Mouse (Mus musculus) thymus, postnatal 36 days (tissue): ENCODE results near the gene Gng8.
A peak's percentile ranks its signal among the peaks of the same experiment; 100 is the strongest.

Source experiments
- DNase-seq, 2 experiments: peaks; one replicate each; pipeline ENCODE4 v3.0.0; 2022; ENCODE audit warnings: mixed read lengths in 2 of 2

Gng8 gene

DNA sequence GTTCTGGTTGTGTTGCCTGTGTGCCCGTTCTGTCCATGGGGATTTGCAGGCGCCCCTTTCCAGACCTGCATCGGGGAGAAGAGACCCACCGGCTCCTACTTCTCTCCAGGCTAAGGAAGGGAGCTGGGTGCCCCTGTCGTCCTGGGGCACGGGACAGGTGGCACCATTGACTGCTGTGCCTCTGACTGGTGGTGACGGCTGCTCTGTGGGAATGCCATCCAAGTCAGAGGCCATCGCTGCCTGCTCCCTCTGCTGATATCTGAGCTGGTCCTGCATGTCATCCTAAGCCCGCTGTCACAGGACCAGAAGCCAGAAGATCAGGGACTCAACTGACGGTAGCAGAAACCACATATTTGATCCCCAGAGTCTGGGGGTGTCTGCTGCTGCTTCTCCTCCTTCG is 17.3 kb downstream of the Gng8 start:
- DNase-seq = no peak

DNA sequence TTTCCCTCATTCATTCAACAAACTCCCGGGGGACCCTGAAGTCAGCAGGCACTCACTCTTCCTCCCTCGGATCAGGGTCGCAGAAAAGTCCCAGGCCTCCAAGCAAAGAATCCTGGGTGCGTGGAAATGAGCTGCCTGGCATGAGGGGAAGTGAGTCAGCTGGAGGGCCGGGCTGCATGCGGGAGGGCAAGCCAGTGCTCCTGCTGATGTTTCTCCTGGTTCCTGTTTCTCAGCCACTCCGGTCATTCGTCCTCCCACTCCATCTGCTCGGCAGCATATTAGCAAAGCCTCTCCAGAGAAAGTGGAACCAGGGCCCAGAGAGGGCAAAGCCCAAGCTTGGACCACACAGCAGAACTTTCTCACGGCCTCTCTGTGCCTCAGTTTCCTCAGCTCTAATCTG is 18.3 kb downstream of the Gng8 start:
- DNase-seq = no peak

DNA sequence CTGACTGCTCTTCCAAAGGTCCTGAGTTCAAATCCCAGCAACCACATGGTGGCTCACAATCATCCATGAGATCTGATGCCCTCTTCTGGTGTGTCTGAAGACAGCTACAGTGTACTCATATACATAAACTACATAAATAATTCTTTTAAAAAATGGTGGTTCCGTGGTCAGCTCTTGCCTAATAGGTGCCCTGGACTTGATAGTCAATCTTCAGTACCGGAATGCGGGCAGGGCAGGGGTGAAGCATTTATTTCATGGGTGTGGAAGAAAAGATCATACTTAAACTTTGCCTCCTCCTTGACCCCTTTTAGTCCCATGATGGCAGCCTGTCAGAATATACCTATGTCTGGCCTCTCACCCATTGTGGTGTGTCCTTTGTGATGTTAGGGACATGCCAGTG is 20.3 kb downstream of the Gng8 start:
- no peak for DNase-seq

DNA sequence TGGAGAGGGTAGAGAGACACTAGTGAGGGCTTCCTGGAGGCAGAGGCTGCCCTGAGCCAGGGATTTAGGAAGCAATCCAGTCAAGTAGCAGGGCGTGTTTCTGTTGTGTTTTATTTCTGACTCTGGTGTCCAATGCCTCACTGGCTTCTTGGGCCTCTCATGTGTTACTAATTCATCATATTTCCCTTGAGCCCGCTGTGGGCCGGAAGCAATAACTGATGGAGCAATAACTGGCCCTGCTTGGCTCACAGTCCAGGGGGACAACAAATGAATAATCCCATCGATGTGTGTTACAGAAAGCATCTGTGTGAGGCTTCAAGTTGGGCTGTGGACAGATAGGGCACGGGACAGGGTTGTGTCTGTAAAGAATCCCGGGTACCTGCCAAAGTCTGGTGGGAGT is 20.8 kb downstream of the Gng8 start:
- no peak for DNase-seq

DNA sequence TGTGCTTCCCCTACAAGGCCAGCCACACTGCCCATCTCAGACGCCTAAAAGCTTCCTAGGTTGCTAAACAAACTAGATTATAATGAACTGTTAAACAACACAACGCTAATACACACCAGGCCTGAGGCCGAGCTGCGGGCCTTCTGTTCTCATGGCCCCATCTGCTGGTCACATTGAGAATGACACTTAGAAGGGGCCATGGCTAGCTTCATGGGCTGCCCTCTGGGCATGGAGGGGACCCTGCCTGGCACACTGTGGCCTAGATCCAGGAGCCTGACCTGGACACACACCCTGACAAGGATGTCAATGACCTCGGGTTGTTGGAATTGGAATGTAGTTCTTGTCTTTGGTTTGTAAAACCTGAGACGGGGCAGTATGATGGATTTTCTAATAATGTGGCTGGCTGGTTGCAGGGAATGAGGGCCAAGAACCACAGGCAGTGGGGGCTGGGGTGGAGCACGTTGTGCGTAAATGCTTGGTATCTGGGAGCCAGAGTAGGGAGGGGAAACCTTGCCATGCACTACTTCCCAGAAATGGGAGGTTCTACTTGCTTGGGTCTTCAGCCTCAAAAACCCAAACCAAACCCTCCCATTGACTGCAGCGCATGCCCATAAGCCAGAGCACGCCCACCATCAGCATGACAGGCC is 22.3 kb downstream of the Gng8 start:
- DNase-seq = peak; percentile 64 to 69

DNA sequence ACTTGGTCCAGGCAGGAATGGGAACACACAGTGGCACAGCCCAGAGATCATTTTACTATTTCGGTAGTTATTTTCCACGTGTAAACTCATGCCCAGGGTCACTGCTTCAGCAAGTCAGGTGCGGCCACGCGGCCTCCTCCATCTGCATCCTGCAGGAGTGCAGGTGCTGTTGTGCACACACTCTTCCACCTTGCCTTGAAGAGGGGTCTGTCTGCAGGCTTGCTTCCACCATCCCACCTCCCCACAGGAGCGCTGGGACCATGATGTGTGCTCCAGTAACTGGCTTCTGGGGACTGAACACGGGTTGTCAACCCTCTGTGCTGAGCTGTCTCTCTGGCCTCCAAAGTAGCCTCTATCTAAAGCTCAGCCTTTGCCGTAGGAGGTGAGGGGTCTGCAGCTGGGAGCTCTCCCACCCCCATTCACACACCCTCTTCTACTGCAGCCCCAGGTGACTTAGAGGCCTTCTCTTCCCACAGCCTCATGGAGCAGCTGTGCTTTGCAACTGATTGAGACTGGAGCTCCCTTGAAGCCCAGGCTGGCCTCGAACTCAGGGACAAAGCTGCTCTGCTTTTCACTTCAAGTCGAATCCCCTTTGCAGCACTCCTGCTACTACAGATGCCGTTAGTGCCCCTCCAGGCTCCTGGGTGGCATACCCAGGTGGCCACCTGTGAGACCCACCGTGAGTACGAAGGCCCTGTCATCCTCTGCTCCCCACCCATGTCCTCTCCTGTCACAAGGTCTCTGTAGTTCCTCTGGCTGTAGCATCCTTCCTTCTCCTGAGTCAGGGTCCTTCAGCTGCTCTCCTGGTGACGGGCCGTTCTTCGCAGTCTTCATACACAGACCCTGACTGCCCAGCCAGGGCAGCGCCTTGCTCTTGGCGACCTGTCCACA is 23.1 kb downstream of the Gng8 start:
- no peak for DNase-seq

DNA sequence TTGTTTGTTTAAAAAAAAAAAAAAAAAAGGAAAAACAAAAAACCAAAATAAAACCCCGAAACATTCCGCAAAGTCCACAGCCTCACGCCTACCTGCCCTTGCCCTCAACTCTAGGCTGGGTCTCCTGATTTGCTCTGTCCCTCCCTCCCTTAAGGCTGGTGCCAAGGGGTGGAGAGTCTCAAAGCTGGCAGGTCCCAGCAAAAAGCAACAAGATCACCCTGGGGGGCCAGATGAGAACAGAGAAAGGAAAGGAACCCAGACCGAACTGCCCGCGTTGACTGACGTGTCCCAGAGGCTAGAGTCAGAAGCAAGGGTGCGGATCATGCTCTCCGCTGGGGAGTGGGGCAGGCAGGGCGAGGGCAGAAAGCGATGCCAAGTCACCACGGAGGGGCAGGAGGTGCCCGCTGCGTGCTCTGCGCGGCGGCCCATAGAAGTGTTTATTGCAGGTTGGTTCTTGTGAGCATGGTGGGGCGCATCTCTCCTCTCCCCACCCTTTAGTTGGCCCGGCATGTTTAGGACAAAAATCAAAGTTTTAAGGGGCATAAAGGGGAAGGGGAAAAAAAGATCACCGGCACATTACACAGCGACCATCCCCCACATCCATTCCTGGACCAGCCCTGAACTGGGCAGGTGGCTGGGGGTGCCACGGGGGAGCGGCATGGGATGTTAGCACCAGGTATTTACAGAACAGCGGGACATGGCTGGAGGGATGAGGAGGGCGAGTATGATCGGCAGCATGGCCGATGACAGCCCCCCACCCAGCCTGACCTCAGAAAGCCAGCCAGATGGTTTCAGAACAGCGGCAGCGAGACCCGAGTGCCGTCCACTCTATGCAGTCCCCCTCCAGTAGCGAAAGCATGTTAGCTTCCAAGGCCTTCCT is 24.1 kb downstream of the Gng8 start:
- DNase-seq = no peak

DNA sequence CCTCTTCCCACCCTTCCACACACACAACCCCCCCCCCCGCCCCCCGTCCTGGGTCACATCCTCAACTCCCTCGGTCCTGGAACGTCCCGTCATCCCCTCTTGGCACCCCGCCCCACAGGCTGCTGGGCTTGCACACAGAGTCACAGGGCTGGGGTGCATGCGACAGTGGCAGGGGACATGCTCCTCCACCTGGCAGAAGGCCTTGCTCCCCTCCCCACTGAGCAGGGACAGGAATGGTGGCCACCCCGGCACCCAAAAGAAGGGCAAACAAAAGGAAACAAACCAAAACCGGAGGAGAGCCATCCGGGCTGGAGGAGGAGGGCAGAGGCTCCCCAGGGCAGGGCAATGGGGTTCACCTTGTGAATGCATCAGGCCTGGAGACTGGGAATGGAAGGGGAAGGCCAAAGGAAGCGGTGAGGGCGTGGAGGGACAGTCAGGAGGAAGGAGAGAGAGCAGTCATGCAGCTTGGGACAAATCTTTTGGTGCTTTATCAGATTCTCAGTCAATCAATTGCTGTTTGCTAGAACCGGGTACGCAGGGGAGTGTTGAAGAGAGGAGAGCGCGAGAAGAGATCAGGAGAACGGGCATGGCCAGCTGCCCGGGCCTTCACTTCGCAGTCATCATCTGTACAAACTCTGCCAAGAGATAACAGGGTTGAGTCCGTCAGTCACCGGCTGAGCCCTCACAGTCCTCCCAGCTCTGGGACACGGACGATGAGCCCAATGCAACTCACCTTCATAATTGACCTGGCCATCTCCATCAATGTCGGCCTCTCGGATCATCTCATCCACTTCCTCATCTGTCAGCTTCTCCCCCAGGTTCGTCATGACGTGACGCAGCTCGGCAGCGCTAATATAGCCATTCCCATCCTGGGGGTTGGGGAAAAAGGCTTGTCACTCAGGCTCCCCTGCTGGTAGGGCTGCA is 25.0 kb downstream of the Gng8 start:
- no peak for DNase-seq

DNA sequence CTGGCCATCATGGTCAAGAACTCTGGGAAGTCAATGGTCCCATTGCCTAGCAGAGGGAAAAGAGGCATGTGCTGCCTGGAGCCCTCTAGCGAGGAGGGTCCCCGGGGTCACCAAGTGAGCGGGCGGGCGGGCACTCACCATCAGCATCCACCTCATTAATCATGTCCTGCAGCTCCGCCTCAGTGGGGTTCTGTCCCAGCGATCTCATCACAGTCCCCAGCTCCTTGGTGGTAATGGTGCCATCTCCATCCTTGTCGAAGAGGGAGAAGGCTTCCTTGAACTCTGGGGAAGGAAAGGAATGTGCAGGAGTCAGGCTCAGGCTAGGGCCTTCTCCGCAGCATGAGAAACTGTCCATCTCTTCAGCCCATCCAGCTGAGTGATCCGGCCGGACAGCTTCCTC is 25.9 kb downstream of the Gng8 start:
- DNase-seq = no peak

DNA sequence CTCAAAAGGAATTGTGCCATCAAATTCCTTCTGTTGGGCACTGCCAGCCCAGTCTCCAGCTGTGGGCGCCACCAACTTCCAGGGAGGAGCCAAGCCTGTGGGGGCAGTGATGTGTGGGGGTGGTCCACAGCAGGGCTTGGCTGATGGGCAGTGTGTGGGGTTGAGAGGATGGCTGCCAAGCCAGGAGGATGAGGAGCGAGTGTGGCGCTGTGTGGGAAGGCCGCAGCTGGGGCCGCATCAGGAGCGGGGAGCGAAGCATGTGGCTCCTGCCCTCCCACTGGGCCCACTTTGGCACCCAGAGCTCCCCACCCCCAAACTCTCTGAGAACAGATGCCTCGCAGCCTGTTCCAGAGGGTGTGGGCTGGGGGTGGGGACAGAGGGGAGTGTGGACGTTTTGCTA is 26.4 kb downstream of the Gng8 start:
- DNase-seq = no peak

DNA sequence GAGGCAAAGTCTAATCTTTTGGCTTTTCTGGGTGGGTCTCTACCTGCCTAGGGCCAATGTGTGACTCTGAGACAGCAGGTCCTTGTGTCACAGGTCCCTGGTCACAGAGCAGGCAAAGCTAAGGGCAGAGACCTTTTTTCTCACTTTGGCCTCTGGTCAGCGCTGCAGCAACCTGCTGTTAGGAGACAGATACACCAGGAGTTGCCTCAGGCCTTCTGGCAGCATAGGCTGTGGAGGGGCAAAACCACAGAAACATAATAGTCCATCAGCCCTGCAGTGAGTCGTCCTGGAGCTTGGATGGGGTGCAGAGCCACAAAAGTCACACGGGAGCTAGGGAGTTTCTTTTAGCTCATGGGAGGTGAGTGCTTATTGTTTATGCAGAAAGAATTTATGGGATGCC is 27.1 kb downstream of the Gng8 start:
- DNase-seq = no peak

DNA sequence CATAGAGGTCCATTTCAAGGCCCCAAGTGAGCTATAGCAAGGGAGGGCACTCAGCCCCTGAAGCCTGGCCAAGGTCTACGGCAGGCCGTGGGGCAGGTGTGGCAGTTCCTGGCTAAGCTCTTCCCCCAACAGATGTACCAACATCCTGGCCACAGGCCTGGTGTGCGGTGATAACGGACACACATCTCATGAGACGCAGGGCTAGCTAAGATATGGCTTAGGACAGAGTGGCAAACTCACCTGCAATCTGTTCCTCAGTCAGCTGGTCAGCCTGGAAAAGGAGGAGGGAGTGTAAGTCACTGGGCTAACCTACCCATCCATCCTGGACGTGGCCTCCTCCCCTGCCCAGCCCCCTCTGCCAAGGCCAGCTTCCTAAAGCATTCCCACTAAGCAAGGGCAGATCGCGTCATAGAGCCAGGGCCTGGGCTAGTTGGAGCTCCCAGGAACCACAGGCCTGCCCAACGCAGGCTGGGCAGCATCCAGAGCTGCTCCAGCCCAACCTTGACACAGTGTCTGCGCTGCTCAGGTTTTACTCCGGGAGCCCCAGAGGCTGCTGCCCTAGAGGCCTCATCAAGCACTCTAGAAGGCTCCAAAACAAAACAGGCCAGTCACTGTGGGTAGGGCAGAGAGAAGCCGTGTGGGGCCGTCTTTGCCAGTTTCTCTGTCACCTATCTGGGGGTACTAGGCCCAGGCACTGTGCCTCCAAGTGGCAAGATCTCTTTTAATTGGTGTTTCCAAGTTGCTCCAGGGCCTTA is 28.0 kb downstream of the Gng8 start:
- no peak for DNase-seq

DNA sequence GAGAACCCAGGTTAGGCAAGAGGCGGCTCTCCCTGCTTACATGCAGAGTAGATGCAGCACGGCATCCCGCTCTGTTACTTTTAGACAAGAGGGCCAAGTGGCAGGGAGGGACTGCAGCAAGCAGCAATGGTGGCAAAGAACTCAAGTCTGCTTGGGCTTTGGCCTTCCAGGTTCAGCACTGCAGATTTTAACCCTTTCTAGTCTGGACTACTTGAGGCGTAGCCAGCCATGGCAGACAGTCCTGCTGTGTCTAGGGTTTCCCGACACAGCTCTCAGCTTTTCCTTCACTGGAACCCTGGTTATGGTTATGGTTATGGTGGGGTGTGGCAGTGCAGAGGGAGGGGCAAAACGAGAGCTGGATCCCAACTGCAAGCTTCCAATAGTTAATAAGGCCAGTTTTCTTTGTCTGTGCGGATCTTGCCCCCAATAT is 28.6 kb downstream of the Gng8 start:
- no peak for DNase-seq

DNA sequence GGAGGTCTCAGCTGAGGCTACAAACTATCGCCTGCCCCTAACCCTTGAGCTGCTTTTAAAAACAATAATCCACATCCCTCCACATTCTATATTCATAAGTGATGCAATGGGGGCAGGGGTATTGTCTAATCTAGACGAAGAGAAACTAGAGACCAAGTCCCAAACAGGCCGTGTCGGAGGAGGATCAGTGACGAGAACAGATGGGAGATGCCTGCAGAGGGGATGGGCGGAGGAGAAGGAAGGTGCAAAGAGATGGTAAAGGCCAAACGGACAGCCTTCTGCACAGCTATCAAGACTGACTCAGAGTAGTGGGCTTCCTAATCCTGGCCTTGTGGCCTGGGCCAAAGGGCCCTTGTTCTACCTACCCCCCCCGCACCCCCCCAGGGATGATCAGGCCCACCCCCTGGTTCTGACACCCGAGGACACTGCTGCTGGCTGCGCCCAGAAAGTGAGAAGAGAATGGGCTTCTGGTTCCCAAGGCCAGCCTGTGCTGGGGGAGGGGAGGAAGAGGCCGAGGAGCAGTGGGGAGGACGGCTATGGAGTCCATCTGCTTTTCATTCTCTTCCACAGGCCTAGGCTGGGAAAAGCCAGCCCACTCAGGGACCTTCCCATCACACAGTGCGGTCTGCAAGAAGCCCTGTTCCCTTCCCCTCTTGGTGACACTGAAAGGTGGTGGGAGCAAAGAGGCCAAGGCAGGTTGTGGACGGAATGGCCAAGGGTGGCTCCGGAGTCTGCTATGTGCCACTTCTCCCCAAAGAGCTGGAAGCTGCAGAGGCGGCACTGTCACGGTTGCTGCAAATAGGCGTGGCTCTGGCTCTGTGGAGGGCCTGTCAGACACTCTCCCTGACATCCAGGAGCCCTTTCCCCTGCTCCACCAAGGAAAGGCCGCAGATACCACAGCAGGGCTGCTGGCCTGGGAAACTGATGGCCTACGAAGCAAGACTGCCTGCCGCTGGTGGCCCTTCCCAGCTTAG is 29.5 kb downstream of the Gng8 start:
- peak in 1 of 2 experiments; percentile 27 for DNase-seq

DNA sequence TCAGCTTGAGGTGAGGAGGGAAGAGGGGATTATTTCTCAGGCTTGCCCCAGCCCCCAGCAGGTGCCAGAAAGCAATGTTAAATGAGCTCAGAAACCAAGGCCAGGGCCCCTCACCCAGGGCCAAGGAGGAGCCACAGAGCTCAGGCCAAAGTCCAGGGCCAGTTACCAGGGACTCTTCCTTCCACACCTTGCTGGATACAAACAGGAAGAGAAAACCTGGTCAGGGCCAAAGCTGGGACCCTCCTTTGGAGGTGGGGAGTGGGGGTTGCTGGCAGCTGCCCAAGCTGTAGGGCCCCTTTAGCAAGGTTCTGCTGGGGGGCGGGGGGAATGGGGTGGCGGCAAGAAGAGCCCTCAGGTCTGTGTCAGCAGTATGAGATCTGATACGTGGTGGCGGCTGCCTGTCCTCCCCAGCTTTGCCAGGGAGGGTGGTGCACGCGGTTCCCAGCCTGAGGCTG is 30.3 kb downstream of the Gng8 start:
- peak in 1 of 2 experiments; percentile 30 for DNase-seq

DNA sequence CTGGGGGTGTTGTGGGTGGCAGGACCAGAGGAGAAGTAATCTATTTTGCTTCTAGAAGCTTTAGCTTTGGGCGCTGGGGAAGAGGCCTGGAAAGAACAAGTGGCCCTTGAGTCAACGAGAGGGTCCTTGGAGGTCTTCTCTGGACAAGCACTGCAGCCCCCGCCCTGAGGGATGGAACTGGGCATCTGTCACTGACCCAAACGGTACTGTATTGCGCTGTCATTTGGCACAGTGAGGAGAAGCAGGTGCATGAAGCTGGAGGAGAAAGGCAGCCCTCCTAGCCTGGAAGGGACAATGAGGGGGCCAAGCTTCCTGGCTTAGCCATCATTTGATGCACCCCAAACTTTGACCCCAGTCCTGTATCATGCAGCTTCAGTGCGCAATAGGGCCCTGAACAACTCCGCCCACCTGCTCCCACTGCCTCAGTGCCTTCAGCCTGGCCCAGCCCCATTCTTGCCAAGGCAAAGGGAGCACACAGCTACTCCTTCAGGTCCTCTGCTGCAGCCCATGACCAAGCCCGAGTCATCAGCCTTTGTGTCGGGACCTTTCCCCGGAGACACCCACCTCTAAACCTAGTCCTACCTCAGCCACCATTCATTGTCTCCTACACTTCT is 30.9 kb downstream of the Gng8 start:
- DNase-seq = peak; percentile 37 to 62

DNA sequence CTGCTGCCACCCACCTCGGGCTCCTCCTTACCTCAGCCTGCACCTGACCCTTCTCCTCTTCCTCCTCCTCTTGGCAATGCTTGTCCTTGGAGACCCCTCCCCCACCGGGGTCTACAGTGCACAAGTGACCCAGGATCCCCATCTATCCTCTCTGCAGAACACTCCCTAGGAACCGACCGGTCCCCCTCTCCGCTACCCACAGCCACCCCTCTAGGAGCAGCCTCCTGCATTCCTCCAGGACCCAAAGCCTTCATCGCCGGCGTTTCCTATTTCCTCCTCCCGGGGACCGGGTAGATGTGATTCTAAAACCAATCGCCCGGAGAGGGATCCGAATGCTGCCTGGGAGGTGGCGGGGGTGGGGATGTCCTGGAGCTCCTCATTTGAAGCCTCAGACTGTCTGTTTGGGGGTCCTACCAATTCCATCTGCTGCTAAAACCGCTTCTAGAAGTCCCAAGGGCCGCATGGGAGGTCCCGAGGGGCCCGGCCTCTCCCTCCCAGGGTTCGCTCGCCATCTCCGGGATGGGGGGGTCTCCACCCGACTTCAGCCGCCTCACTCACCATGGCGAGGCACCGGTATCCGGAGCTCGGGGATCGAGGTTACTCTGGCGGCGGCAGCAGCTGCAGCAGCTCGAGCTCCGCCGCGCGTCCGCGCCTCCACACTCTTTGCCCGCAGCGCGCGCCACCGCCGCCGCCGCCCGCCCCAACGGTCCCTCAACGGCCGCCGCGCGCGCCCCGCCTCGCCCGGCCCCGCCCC is 31.9 kb downstream of the Gng8 start:
- DNase-seq = peak in 1 of 2 experiments; percentile 72

DNA sequence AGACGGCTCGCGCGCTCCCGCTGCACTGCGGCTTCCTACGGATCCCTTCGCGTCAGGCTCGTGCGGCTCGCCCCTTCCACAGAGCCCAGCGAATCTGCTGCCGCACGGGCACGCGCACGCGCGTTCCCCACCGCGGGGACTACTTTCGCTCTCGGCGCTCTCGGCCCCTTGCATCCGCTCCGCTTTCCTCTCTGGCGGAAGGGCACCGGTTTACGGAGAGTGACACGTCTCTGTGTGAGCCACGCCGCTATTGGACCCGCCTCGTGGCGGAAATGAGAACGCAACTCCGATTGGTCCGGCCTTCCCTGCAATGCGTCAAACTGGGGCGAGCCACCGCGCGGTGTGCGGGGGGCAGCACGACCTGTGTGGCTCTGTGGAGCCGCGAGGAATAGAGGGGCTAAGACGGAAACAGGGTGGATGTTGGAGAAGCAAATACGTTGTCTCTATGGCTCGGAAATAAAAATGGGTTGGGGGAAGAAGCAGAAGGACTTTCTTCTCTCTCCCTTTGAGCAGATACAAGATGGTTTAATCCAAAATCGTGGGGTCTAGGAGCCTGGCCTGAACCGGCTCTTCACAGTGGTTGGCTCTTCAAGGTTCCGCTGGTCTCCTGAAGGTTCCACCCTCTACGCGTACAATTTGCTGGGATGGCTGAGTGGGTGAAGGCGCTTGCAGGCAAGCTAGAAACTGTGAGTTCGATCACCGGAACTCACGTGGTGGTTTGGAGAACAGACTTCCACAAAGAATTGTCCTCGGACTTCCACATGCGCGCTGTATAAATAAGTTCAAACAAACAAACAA is 32.6 kb downstream of the Gng8 start, which contains the start of gene Calm3:
Gene Calm3 (minus strand): TSS at position 78 of the 798 bp plus-strand sequence.
- peak; percentile 100 for DNase-seq
